ENCODE assay signal across 8 mouse cellular contexts in genomic region chr16:30309395-30310170, GRCm38 (mm10). TPM values are rescaled to one million over a fixed set of nuclear protein-coding genes. Genes with fewer than 3 reads are reported as not detected.
DNase-seq lines count a peak whose midpoint lies in the region; ATAC-seq and TF ChIP-seq lines count a peak whose summit lies in the region.

No protein-coding gene starts in this region.

- H3K4me1 ChIP-seq in thymus, adult 2 months (replicated peaks; ENCODE audit: control insufficient read depth, insufficient read depth, low read length): peaks cover 15% of the 10 kb centered on the region
- peaks cover 20% of the 10 kb centered on the region for H3K4me1 ChIP-seq in midbrain, embryonic 13.5 days (replicated peaks)

- TF ChIP-seq CTCF in thymus, adult 2 months (IDR thresholded peaks at IDR 0.05; ENCODE audit: borderline replicate concordance, control insufficient read depth, extremely low read depth, insufficient read depth, low read length, poor library complexity): no peak

- no peak overlapping the region for H3K27ac ChIP-seq in thymus, adult 2 months (ENCODE audit: control insufficient read depth, insufficient read depth, low read length)
- H3K27ac ChIP-seq in midbrain, embryonic 13.5 days: no peak overlapping the region

- H3K9ac ChIP-seq in midbrain, embryonic 13.5 days (replicated peaks): peak overlapping the region; percentile 63

- 6% methylated on average over 34 of the region's 34 CpGs for WGBS in thymus, adult 2 months
- WGBS in midbrain, embryonic 13.5 days: 4% methylated on average over 34 of the region's 34 CpGs

- peaks cover 1% of the 10 kb centered on the region for H3K36me3 ChIP-seq in thymus, adult 2 months (ENCODE audit: control insufficient read depth, insufficient read depth, low read length)
- no peaks in the 10 kb centered on the region for H3K36me3 ChIP-seq in midbrain, embryonic 13.5 days

- no peak for ATAC-seq in midbrain, embryonic 13.5 days

- H3K9me3 ChIP-seq in midbrain, embryonic 13.5 days: no peaks in the 10 kb centered on the region

- TF ChIP-seq POLR2A in thymus, adult 2 months (IDR thresholded peaks at IDR 0.05; ENCODE audit: control insufficient read depth, extremely low read depth, insufficient read depth, low read length, poor library complexity): no peak

- no peaks in the 10 kb centered on the region; the same call in 1 of the 2 replicates for H3K27me3 ChIP-seq in thymus, adult 2 months (ENCODE audit: control insufficient read depth, insufficient read depth, low read length)
- H3K27me3 ChIP-seq in midbrain, embryonic 13.5 days: peaks cover 66% of the 10 kb centered on the region

- H3K4me3 ChIP-seq in thymus, adult 2 months (ENCODE audit: control insufficient read depth, insufficient read depth, low read length): peak overlapping the region; percentile 41; the same call in 1 of the 2 replicates
- H3K4me3 ChIP-seq in midbrain, embryonic 13.5 days (replicated peaks): peak overlapping the region; percentile 54

- H3K4me2 ChIP-seq in midbrain, embryonic 13.5 days (replicated peaks): peak overlapping the region; percentile 87

- DNase-seq in adrenal gland, adult (ENCODE audit: inconsistent age in 2 of 2, low spot score in 1 of 2): peak; percentile 8 to 64
- DNase-seq in adrenal gland, adult 18-20 months (ENCODE audit: low spot score in 2 of 2): no peak
- no peak for DNase-seq in thymus, adult 2 months
- no peak for DNase-seq in thymus, postnatal 14 days
- DNase-seq in forelimb bud, embryonic 11.5 days (ENCODE audit: low read depth, low spot score): peak; percentile 33
- peak; percentile 3 for DNase-seq in kidney, postnatal 14 days
- no peak for DNase-seq in natural killer cell, adult 2 months (ENCODE audit: low spot score in 2 of 2)

RNA-seq across cellular contexts. Expression of gene Gp5, which starts 1.0 kb away (rescaled TPM):
- under 1 TPM; 0.23 to 0.51 TPM for total RNA-seq in adrenal gland, adult 18-20 months (2021)
- polyA plus RNA-seq in thymus, adult 2 months (2012; rRNA removed): 1.6 TPM in 2 replicates
- polyA plus RNA-seq in midbrain, embryonic 13.5 days (2015; fragmentation: Nextera tagmentation; extraction: Ambion mirVana): 0.18 and 0.57 TPM in 2 replicates

RNA-seq across cellular contexts. Expression of gene Lrrc15, which starts 26.5 kb away (rescaled TPM):
- total RNA-seq in adrenal gland, adult 18-20 months (2021): under 1 TPM; 0.07 to 0.13 TPM
- polyA plus RNA-seq in thymus, adult 2 months (2012; rRNA removed): 0.45 and 0.51 TPM in 2 replicates
- polyA plus RNA-seq in midbrain, embryonic 13.5 days (2015; fragmentation: Nextera tagmentation; extraction: Ambion mirVana): 0.11 and 0.19 TPM in 2 replicates

RNA-seq across cellular contexts. Expression of gene Cpn2, which starts 42.3 kb away (rescaled TPM):
- total RNA-seq in adrenal gland, adult 18-20 months (2021): 1 to 10 TPM; 1.1 to 2.6 TPM
- polyA plus RNA-seq in thymus, adult 2 months (2012; rRNA removed): 0.54 and 1.1 TPM in 2 replicates
- polyA plus RNA-seq in midbrain, embryonic 13.5 days (2015; fragmentation: Nextera tagmentation; extraction: Ambion mirVana): not detected in 2 replicates

Comparison
In these comparisons a context has a peak if more than half of its experiments do, and no peak if none do; other contexts are left out.
1. DNase-seq: peak in adrenal gland, adult (2 of 2), forelimb bud, embryonic 11.5 days (single experiment) and kidney, postnatal 14 days (single experiment); none in adrenal gland, adult 18-20 months (0 of 2), thymus, adult 2 months (single experiment), thymus, postnatal 14 days (single experiment) and natural killer cell, adult 2 months (0 of 2).